ENCODE assay signal across 8 mouse cellular contexts in genomic region chr4:141139116-141139970, GRCm38 (mm10). TPM values are rescaled to one million over a fixed set of nuclear protein-coding genes. Genes with fewer than 3 reads are reported as not detected.
DNase-seq lines count a peak whose midpoint lies in the region; ATAC-seq lines count a peak whose summit lies in the region.

TSS of gene Szrd1 (minus strand) at chr4:141139775.

- peak within 1 kb of the TSS; percentile 86 for H3K4me2 ChIP-seq in hindbrain, embryonic 15.5 days

- H3K4me3 ChIP-seq in hindbrain, embryonic 15.5 days, result peak within 1 kb of the TSS; percentile 79

- no peaks in the 10 kb centered on the region for H3K9me3 ChIP-seq in hindbrain, embryonic 15.5 days

- ATAC-seq in hindbrain, embryonic 15.5 days (ENCODE audit: low FRiP score, low read depth), result peak; percentile 96

- WGBS in hindbrain, embryonic 15.5 days, result under 1% methylated on average over 59 of the region's 63 CpGs

- H3K27ac ChIP-seq in hindbrain, embryonic 15.5 days (replicated peaks), result peak within 1 kb of the TSS; percentile 96

- no peaks in the 10 kb centered on the region for H3K36me3 ChIP-seq in hindbrain, embryonic 15.5 days

- peak within 1 kb of the TSS; percentile 82 for H3K9ac ChIP-seq in hindbrain, embryonic 15.5 days

- peaks cover 40% of the 10 kb centered on the region for H3K4me1 ChIP-seq in hindbrain, embryonic 15.5 days (replicated peaks)

- no peaks in the 10 kb centered on the region for H3K27me3 ChIP-seq in hindbrain, embryonic 15.5 days

- DNase-seq in R1 (ENCODE audit: low read depth, low spot score), result peak; percentile 100
- peak; percentile 99 to 100 for DNase-seq in cerebellum, postnatal 25 days
- DNase-seq in frontal cortex, postnatal 36 days (ENCODE audit: low spot score in 2 of 2), result peak; percentile 99
- DNase-seq in left cerebral cortex, adult 11 months (ENCODE audit: low spot score), result peak; percentile 97
- peak; percentile 99 for DNase-seq in lung, postnatal 4 days
- DNase-seq in retina, postnatal 7 days (ENCODE audit: low read depth, low spot score), result peak; percentile 98
- peak; percentile 98 for DNase-seq in urinary bladder, adult 2 months (ENCODE audit: low spot score)

RNA-seq across cellular contexts. Expression of gene Szrd1, which starts in this region (rescaled TPM):
- 24.9 TPM in 2 replicates for polyA plus RNA-seq in hindbrain, embryonic 15.5 days (2015; fragmentation: Nextera tagmentation; extraction: Ambion mirVana)
- 32.6 and 44.2 TPM in 2 replicates for polyA plus RNA-seq in urinary bladder, adult 2 months (2012; rRNA removed)

Comparison
In these comparisons a context has a peak if more than half of its experiments do, and no peak if none do; other contexts are left out.
1. Peak in every context shown above with its lines: DNase-seq, ATAC-seq, H3K4me3 ChIP-seq and H3K27ac ChIP-seq.